Mouse (Mus musculus): Measurements from ENCODE around the gene Dyrk1a. TPM values are rescaled to one million over a fixed set of nuclear protein-coding genes. Genes with fewer than 3 reads are reported as not detected.
"Not testable (repeated sequence)": the region's sequence is repeated elsewhere in the genome, so short reads cannot be mapped to it uniquely, and the experiment has no call there.

Dyrk1a gene
- total RNA-seq, 2 experiments from 2014 or later, result 86.2 to 99.2 TPM

- intact Hi-C loops (cut with DNase I), result no loop called here
- no peak for DNase-seq
Observed at GRCm38 (mm10) chr16:94693687-94694305, 124.0 kb downstream of the Dyrk1a start.

GRCm38 (mm10) chr16:94697553-94697952 lies 127.7 kb downstream of the Dyrk1a start:
- DNase-seq, result no peak
- intact Hi-C loops (cut with DNase I), result no loop called here

- DNase-seq; intact Hi-C loops (cut with DNase I): not testable (repeated sequence)
Observed at GRCm38 (mm10) chr16:94698234-94698633, 128.4 kb downstream of the Dyrk1a start.

- DNase-seq, result no peak
- intact Hi-C loops (cut with DNase I), result loop anchor here (10.0 kb wide), 1 partner anchor 416 kb away; no protein-coding TSS in a partner anchor
Observed at GRCm38 (mm10) chr16:94701141-94701540, 131.3 kb downstream of the Dyrk1a start.

GRCm38 (mm10) chr16:94701971-94702370 lies 132.2 kb downstream of the Dyrk1a start:
- intact Hi-C loops (cut with DNase I), result loop anchor here (10.0 kb wide), 1 partner anchor 417 kb away; no protein-coding TSS in a partner anchor
- no peak for DNase-seq

GRCm38 (mm10) chr16:94713480-94714094 lies 143.8 kb downstream of the Dyrk1a start:
- DNase-seq, result peak; percentile 85 to 88
- intact Hi-C loops (cut with DNase I), result loop anchor here (5.0 kb wide), 2 partner anchors 141 to 201 kb away; partner anchors contain the start of gene Dyrk1a

- intact Hi-C loops (cut with DNase I), result loop anchor here (5.0 kb wide), 2 partner anchors 142 to 202 kb away; partner anchors contain the start of gene Dyrk1a
- no peak for DNase-seq
Observed at GRCm38 (mm10) chr16:94714483-94714882, 144.7 kb downstream of the Dyrk1a start.

GRCm38 (mm10) chr16:94717051-94717450 lies 147.2 kb downstream of the Dyrk1a start:
- intact Hi-C loops (cut with DNase I), result no loop called here
- DNase-seq, result no peak

- intact Hi-C loops (cut with DNase I), result no loop called here
- no peak for DNase-seq
Observed at GRCm38 (mm10) chr16:94718919-94719318, 149.1 kb downstream of the Dyrk1a start.

GRCm38 (mm10) chr16:94719488-94719887 lies 149.7 kb downstream of the Dyrk1a start:
- intact Hi-C loops (cut with DNase I), result no loop called here

GRCm38 (mm10) chr16:94720476-94721153 lies 150.8 kb downstream of the Dyrk1a start:
- intact Hi-C loops (cut with DNase I), result no loop called here
- DNase-seq, result peak in 1 of 2 experiments; percentile 25

More at GRCm38 (mm10) chr16:94719488-94719887, 149.7 kb downstream of the Dyrk1a start:
- peak in 1 of 2 experiments; percentile 20 for DNase-seq

- DNase-seq, result peak; percentile 67 to 84
- intact Hi-C loops (cut with DNase I), result no loop called here
Observed at GRCm38 (mm10) chr16:94721549-94722006, 151.8 kb downstream of the Dyrk1a start.

- peak in 1 of 2 experiments; percentile 43 for DNase-seq
- intact Hi-C loops (cut with DNase I), result no loop called here
Observed at GRCm38 (mm10) chr16:94722936-94723335, 153.1 kb downstream of the Dyrk1a start.

GRCm38 (mm10) chr16:94724061-94724596 lies 154.3 kb downstream of the Dyrk1a start:
- peak; percentile 87 to 89 for DNase-seq
- intact Hi-C loops (cut with DNase I), result no loop called here

GRCm38 (mm10) chr16:94724747-94725211 lies 155.0 kb downstream of the Dyrk1a start:
- intact Hi-C loops (cut with DNase I), result no loop called here
- DNase-seq, result peak; percentile 35 to 40

GRCm38 (mm10) chr16:94729236-94729635 lies 159.4 kb downstream of the Dyrk1a start:
- intact Hi-C loops (cut with DNase I), result no loop called here
- DNase-seq, result no peak

GRCm38 (mm10) chr16:94731027-94731426 lies 161.2 kb downstream of the Dyrk1a start:
- intact Hi-C loops (cut with DNase I), result no loop called here
- DNase-seq, result no peak

- intact Hi-C loops (cut with DNase I), result no loop called here
Observed at GRCm38 (mm10) chr16:94735472-94735871, 165.7 kb downstream of the Dyrk1a start.

GRCm38 (mm10) chr16:94736462-94737358 lies 166.9 kb downstream of the Dyrk1a start:
- intact Hi-C loops (cut with DNase I), result no loop called here

More at GRCm38 (mm10) chr16:94735472-94735871, 165.7 kb downstream of the Dyrk1a start:
- no peak for DNase-seq

GRCm38 (mm10) chr16:94737359-94737687 lies 167.5 kb downstream of the Dyrk1a start:
- DNase-seq, result no peak
- intact Hi-C loops (cut with DNase I), result no loop called here

More at GRCm38 (mm10) chr16:94736462-94737358, 166.9 kb downstream of the Dyrk1a start:
- no peak for DNase-seq
